Mouse (Mus musculus) right cerebral cortex, postnatal 14 days (tissue): ENCODE results near the gene Olfr312.
"Not testable (repeated sequence)": the region's sequence is repeated elsewhere in the genome, so short reads cannot be mapped to it uniquely, and the experiment has no call there.

ENCODE experiments used
- DNase-seq: peaks from one replicate; pipeline ENCODE4 v3.0.0; 2022

Gene Olfr312

DNA sequence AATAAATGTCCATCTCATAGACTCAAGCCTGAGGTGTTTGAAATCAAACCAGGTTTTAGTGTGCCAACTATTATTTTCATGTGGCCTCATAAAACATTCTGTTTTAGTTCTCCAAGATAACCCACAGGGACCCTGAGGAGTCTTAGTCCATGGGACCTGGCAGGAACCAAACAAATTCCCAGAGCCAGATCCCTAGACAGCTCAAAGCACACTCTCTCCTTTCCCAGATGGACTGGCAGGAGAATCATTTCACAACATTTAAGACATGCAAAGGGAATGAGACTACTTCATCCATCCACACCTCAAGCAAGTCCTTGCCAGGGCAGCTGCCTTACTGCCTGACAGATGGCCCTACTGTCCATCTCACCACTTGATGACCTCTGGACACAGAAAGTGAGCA, at the start of gene Olfr312:
TSS of gene Olfr312 (plus strand) at position 301 of the 400 bp plus-strand sequence.
- not testable (repeated sequence) for DNase-seq

DNA sequence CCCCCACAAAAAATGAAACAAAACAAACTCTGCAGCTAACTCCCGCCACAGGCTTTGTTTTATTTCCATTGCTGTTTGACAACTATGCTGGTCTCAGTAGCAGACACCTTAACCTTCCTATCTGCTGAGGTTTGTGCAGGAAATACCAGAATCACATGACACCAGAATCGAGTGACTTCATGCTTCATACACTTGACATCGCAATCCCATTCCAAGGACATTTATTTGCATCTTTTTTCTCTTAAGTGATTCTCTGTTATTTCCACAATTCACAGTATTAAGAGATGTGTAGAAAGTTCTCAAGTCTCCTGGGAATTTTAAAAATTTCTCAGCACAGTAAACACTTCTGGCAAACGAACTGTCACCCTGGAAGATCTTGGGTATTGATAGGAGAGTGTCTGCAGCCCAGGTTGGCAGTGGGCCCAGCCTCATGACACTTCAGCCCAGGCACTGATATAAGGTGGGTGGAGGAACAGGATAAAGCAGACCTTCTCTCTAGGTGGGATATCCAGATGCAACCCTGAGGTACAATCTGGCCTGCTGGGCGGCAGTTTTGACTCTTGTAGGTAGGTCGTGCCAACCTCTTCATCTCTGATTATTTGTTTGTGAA, 46.5 kb upstream of the Olfr312 start, which contains the start of gene Olfr314:
TSS of gene Olfr314 (plus strand) at position 473 of the 610 bp plus-strand sequence.
- DNase-seq, result no peak

DNA sequence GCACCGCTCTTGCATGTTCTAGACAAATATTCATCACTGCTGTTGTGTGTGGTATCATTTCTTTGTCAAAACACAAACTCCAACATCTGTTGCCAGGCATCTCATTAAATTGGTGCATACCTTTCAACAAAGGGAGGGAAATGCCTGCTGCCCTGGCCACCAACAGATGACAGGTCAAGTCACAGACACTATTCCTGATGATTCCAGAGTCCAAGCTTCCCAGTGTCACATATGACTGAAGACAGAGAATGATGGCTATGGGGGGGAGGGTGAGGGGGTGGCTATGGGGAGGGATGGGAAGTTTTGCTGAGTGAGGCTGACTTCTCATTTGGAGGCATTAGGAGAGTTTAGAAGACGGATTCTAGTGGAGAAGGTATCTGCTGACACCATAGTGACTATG, 44.9 kb upstream of the Olfr312 start:
- no peak for DNase-seq

DNA sequence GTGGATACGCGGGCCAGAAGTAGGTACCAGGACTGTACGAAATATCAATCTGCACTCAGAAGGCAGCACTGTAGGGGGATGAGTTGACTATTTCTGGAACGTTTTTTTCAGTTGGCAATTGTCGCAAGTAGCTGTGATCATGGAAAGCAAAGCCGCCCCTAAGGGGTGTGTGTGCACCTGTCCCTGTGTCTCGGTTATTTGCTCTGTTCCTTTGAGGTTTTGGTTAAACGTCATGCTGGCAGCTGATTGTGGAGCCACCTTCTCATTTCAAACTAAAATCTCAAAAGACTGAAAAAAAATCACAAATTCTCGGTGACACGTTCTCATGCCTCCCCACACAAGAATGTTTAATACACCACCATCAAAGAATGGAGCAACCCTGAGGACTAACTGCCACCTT, 41.4 kb upstream of the Olfr312 start:
- DNase-seq, result no peak

- no peak for DNase-seq
These were observed 40.7 kb upstream of the Olfr312 start for GRCm38 (mm10) chr11:58788346-58788745.

DNA sequence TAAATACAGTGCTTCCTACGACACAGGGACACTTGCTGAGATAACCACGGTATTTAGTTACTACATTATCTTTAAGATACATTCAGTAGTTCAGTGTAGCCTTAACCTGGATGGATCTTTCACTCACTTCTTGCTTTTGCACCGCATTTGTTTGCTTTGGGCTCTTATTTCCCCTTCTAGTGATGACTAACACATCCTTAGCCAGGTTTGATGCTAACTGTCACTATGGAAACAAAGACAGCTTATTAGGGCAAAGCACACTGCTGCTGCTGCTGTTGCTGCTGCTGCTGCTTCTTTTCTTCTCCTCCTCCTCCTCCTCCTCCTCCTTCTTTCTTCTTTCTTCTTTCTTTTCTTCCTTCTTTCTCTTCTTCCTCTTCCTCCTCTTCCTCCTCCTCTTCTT, 39.5 kb upstream of the Olfr312 start:
- DNase-seq, result no peak

- DNase-seq, result no peak
These were observed 39.0 kb upstream of the Olfr312 start for GRCm38 (mm10) chr11:58790053-58790452.

- DNase-seq, result no peak
These were observed 38.4 kb upstream of the Olfr312 start for GRCm38 (mm10) chr11:58790646-58791045.

DNA sequence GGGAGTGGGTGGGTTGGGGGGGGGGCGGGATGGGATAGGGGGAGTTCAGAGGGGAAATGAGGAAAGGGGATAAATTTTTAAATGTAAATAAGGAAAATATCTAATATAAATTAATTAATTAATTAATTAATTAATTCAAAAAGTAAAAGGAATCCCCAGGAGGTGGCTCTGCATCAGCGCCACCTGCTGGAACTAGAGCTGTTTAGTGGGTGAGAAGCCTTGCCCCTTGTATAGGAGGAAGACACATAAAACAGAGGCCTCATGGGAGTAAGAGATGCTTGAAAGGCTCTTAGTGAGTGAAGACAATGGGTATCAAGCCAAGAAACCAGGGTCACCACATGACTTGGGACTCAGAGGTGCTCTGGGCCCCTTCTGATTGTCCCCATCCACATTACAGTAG, 33.2 kb upstream of the Olfr312 start:
- no peak for DNase-seq

DNA sequence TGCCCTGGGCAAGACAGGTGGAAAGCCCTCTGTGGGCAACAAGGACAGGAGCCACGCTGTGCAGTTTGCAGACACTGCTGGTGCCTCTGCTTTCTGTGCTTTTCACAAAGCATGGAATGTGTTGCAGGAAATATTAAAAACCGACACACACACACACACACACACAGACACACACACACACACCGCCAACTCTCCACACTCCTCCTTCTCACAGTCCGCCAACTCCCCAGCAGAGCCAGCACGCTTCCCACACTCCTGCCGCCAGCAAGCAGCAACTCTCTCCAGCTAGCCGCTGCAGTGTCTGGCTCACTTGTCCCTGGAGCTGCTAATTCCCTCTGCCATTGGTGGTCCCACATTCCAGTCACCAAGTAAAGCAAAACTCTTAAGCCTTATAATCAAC, 32.2 kb upstream of the Olfr312 start:
- DNase-seq, result peak; percentile 64

- peak; percentile 27 for DNase-seq
These were observed 29.3 kb upstream of the Olfr312 start for GRCm38 (mm10) chr11:58799747-58800146.

DNA sequence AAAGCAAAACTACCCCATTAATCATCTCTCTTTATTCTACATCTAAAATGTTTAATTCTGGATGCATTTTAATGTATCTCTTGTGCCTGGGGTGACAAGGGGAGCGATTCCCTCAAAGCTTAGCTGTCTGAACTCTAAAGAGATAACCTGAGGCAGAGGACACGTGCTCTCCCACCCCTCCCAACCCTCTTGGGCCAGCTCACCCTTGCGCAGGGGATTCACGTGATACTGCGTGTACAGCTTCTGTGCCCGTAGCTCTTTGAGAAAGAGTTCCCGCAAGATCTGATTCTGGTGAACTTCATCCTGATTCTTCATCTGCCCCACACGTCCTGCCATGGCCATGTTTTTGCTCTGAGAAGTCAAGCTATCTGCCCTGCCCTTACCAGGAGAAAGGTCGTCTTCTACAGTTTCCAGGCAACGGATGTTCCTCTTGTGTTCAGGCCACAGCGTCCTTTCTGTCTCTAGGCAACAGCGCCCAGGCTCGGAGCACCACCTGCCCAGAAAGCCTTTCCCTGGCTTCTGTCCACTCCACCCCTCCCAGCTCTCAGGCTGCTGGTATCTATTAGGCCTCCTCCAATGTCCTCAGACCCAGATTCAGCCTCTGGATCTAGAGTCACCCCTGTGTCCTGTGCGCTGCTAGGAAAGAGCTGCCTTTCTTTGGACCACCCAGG, 27.3 kb upstream of the Olfr312 start, which contains the start of gene Fam183b:
TSS of gene Fam183b (minus strand) at position 403 of the 671 bp plus-strand sequence.
- DNase-seq, result no peak

DNA sequence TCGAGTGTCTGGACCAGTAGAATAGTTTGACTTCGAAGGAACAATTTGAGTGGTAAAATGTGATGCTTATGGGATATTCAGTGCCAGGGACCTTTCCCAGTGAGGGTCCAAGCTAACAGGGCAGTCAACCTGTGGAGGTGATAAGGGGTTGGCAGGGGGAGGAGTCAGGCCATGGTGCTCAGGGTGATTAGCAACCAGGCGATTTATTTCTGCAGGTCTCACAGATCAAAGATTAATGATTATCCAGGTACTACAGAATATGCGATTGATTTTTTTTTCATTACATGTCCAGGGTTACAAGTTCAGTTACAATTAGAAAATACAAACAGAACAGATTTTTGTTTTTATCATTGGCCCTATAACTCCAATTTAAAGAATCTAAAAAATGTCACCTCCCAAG, 25.2 kb upstream of the Olfr312 start:
- no peak for DNase-seq

- no peak for DNase-seq
These were observed 24.6 kb upstream of the Olfr312 start for GRCm38 (mm10) chr11:58804393-58804792.

GRCm38 (mm10) chr11:58812001-58812400, 17.0 kb upstream of the Olfr312 start:
- no peak for DNase-seq

DNA sequence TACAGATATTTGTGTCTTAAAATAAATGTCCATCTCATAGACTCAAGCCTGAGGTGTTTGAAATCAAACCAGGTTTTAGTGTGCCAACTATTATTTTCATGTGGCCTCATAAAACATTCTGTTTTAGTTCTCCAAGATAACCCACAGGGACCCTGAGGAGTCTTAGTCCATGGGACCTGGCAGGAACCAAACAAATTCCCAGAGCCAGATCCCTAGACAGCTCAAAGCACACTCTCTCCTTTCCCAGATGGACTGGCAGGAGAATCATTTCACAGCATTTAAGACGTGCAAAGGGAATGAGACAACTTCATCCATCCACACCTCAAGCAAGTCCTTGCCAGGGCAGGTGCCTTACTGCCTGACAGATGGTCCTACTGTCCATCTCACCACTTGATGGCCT, 14.3 kb upstream of the Olfr312 start, which contains the start of gene Olfr313:
TSS of gene Olfr313 (plus strand) at position 301 of the 400 bp plus-strand sequence.
- not testable (repeated sequence) for DNase-seq

DNA sequence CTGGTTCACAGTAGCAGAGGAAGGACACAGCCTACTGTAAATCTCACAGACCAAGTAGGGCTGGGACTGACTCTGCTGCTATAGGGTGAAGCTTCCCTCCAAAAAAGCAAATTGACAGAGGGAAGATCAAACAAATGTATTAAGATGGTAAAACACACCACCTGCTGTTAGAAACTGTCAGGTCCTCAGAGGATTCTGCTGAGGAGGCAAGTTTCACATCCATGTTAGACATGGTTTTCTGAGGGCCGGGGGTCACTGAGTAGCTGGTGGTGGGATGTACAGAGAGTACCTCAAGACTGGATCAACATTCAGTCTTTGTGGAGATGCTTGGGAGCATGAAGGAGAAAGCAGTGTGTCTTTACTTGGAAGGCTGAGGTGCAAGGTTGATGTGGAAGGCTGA, 13.4 kb upstream of the Olfr312 start:
- no peak for DNase-seq

GRCm38 (mm10) chr11:58829764-58830163, 727 bp downstream of the Olfr312 start:
- no peak for DNase-seq

- not testable (repeated sequence) for DNase-seq
These were observed 3.5 kb downstream of the Olfr312 start for GRCm38 (mm10) chr11:58832541-58832940.

DNA sequence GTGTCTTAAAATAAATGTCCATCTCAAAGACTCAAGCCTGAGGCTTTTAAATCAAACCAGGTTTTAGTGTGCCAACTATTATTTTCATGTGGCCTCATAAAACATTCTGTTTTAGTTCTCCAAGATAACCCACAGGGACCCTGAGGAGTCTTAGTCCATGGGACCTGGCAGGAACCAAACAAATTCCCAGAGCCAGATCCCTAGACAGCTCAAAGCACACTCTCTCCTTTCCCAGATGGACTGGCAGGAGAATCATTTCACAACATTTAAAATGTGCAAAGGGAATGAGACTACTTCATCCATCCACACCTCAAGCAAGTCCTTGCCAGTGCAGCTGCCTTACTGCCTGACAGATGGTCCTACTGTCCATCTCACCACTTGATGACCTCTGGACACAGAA, 9.9 kb downstream of the Olfr312 start, which contains the start of gene Olfr311:
TSS of gene Olfr311 (plus strand) at position 301 of the 400 bp plus-strand sequence.
- DNase-seq, result not testable (repeated sequence)

DNA sequence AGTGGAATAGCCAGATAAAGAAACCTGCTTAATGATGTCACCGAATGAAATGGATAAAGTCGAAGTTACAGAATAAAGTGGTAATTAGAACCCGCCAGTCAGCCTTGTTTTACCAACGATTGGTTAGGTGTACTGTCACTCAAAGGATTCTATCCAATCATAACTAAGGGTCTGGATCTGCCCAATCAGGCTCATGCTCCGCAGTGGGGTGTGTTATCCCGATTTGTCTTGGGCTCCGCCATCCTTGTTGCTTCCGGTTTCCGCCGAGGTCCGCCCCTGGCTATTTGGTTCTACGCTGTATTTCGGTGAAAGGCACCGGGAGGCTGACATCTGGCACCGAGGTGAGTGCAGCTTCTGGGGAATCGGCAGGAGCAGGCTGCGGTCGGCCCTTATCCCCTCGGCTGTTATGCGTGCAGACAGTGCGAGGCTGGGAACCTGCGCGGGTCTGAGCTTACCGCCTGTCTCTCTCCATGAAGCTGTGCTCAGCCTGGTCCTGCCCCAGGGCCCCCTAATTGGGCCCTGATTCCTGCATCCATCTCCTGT, 18.0 kb downstream of the Olfr312 start, which contains the start of gene Gm12258:
TSS of gene Gm12258 (plus strand) at position 240 of the 543 bp plus-strand sequence.
- DNase-seq, result peak; percentile 75

DNA sequence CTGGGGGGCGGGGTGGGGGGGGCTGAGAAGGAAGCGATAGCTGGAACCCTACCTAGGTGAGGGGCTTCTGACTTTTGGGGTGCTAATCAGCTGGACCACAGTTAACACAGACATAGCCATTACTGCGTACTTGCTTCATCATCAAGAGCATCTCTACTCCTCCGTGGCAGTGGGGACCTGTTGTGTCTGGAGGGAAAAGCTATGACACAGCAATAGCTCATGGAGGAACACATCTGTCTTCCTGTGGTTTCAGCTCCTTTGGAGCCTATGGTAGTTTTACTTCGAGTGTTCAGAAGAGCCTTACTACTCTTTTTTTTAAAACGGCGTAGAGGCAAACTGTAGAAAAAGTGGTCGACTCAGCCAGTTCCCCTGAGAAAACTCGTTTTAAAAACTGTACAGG, 18.6 kb downstream of the Olfr312 start:
- no peak for DNase-seq

DNA sequence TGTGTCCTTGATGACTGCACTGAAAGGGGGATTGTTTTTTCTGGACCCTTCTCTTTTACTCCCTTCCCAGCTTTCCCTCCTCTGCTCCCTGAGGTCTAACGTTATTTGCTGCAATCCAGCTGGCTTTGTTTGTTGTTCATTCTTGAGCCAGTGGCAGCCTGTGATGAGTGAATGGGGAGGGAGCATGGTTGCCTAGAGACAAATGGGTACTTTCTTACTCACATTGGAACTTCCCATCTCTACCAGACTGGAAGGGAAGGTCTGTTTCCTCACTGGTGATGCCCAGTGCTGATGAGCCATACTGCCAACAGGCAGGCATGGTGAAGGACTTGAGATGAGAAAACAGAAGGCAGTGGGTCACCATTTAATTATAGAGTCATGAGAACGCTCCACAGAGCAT, 20.7 kb downstream of the Olfr312 start:
- no peak for DNase-seq

DNA sequence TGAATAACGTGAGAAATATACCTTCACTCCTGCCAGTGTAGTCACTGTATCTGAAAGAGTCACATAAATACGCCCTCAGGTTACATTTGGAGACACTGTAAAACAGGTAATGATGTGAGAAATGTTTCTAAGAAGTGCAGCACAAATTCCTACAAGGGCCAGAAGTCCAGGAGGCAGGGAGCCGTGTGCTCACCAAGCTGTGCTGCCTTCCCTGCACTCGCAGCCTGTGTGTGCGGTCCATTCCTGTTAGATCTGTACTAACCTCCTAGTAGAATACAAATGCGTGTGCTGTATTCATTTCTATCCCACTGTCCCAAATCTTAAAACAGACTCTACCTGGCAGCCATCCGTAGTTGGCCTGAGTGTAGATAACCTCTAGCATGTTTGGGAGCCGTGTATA, 31.7 kb downstream of the Olfr312 start:
- DNase-seq, result no peak
